Mouse (Mus musculus) mammary gland, adult 2 months (tissue): ENCODE results near the gene Nyap1. TPM values are rescaled to one million over a fixed set of nuclear protein-coding genes. Genes with fewer than 3 reads are reported as not detected.

ENCODE experiments used
- polyA plus RNA-seq: library from polyadenylated mRNA; depleted of rRNA; stranded (reverse); fragments of >200 nt; gene quantifications from 2 replicates; pipeline ENCODE4 v1.2.3, GENCODE M21; 2012; ENCODE audit warnings: low replicate concordance; rRNA removed

The Nyap1 gene
- polyA plus RNA-seq, result 2.0 and 4.7 TPM in 2 replicates

GRCm38 (mm10) chr5:137741023-137741931 is at the start of gene Nyap1:
Gene Nyap1, minus strand, starts transcription at chr5:137741607.

GRCm38 (mm10) chr5:137787151-137787928 is 45.9 kb upstream of the Nyap1 start, which contains the start of the genes Mepce and Zcwpw1:
Gene Mepce, minus strand, starts transcription at chr5:137787655.
Gene Zcwpw1, plus strand, starts transcription at chr5:137787798.

GRCm38 (mm10) chr5:137778635-137779034 is 37.2 kb upstream of the Nyap1 start, which contains the start of gene Ppp1r35:
Gene Ppp1r35, plus strand, starts transcription at chr5:137778849.

DNA sequence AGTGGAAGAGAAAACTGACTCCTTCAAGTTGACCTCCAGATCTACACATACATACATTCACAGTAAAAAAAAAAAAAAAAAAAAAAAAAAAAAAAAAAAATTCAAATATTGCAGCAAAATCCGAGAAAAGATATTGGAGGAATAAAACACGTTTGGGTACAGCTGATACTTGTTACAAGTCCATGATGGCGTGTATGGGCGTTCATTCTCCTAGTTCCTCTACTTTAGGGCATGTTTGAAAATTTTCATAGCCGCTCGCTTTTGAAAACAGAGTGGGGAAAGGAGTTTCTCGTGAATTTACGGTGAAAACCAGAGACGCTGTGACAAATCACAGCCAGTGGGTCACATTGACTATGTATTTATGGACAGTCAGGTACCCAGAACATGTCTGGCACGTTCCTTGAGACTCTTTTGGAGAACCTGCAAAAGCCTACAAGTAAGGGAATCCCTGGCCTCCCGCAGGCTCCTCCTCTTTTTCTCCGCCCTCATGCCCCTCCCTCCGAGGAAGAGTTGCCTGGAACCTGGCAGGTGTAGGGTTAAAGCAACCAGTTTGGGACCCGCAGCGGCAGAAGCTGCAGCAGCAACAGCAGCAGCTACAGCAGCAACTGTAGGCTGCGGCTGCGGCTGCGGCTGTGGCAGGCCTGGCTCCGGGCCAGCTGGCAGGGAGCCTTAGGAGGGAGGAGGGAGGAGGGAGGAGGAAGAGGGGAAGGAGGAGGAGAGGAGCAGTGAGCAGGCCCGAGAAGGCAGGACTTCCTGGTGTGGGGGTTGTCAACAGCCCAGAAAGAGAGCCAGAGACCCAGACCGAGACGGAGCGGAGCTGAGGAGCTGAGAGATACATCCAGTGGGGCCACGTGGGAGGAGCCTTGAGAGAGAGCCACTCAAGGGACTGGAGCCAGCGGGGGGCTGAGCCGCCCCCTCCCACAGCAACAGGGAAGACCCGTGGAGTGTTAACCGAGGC is 4.1 kb upstream of the Nyap1 start, which contains the start of gene Tsc22d4:
Tsc22d4 (plus strand) TSS at position 517 of the 958 bp plus-strand sequence.

GRCm38 (mm10) chr5:137684294-137685123 is 56.9 kb downstream of the Nyap1 start, which contains the start of gene Agfg2:
Gene Agfg2, minus strand, starts transcription at chr5:137684726.

Other genes with a start within 250 kb of the Nyap1 start
- gene Pop7, start 239.1 kb downstream of the Nyap1 start, polyA plus RNA-seq, result 34.5 and 48.0 TPM in 2 replicates
- 26.1 and 49.9 TPM in 2 replicates for gene Gigyf1, start 223.1 kb downstream of the Nyap1 start, polyA plus RNA-seq
- not detected in 2 replicates for gene Epo, start 208.4 kb downstream of the Nyap1 start, polyA plus RNA-seq
- gene Gnb2, start 208.1 kb downstream of the Nyap1 start, polyA plus RNA-seq, result 1,024 and 1,186 TPM in 2 replicates
- 0.03 and 0.16 TPM in 2 replicates for gene Actl6b, start 188.1 kb downstream of the Nyap1 start, polyA plus RNA-seq
- 4.6 and 7.3 TPM in 2 replicates for gene Tfr2, start 171.8 kb downstream of the Nyap1 start, polyA plus RNA-seq
- 96.4 and 211 TPM in 2 replicates for gene Mospd3, start 140.5 kb downstream of the Nyap1 start, polyA plus RNA-seq
- 195 and 196 TPM in 2 replicates for gene Pcolce, start 127.8 kb downstream of the Nyap1 start, polyA plus RNA-seq
- 0.53 and 0.63 TPM in 2 replicates for gene Fbxo24, start 112.6 kb downstream of the Nyap1 start, polyA plus RNA-seq
- gene Lrch4, start 112.5 kb downstream of the Nyap1 start, polyA plus RNA-seq, result 119 and 157 TPM in 2 replicates
- gene Gm20605, start 112.4 kb downstream of the Nyap1 start, polyA plus RNA-seq, result 20.1 and 68.7 TPM in 2 replicates
- gene Sap25, start 100.3 kb downstream of the Nyap1 start, polyA plus RNA-seq, result 193 and 262 TPM in 2 replicates
- gene Irs3, start 95.9 kb downstream of the Nyap1 start, polyA plus RNA-seq, result 34.2 and 68.9 TPM in 2 replicates
- 28.7 and 51.6 TPM in 2 replicates for gene Agfg2, start 56.9 kb downstream of the Nyap1 start, polyA plus RNA-seq
- gene Tsc22d4, start 4.1 kb upstream of the Nyap1 start, polyA plus RNA-seq, result 106 and 238 TPM in 2 replicates
- gene Ppp1r35, start 37.2 kb upstream of the Nyap1 start, polyA plus RNA-seq, result 26.9 and 69.4 TPM in 2 replicates
- 33.1 and 36.6 TPM in 2 replicates for gene Mepce, start 46.0 kb upstream of the Nyap1 start, polyA plus RNA-seq
- gene Zcwpw1, start 46.2 kb upstream of the Nyap1 start, polyA plus RNA-seq, result 1.1 and 2.3 TPM in 2 replicates
- gene Pilra, start 94.7 kb upstream of the Nyap1 start, polyA plus RNA-seq, result 3.9 and 13.9 TPM in 2 replicates
- 3.8 and 10.5 TPM in 2 replicates for gene Pilrb1, start 116.5 kb upstream of the Nyap1 start, polyA plus RNA-seq
- 5.4 and 12.5 TPM in 2 replicates for gene Pilrb2, start 130.2 kb upstream of the Nyap1 start, polyA plus RNA-seq
- gene Cyp3a13, start 180.0 kb upstream of the Nyap1 start, polyA plus RNA-seq, result 0.05 and 0.10 TPM in 2 replicates
- gene Gjc3, start 221.5 kb upstream of the Nyap1 start, polyA plus RNA-seq, result 0.19 and 1.3 TPM in 2 replicates
- 0.32 and 2.1 TPM in 2 replicates for gene Azgp1, start 239.9 kb upstream of the Nyap1 start, polyA plus RNA-seq